Mouse (Mus musculus) A20 (cell line): ENCODE results near the gene Armh1.

Experiments used
- DNase-seq: peaks from one replicate; pipeline ENCODE4 v3.0.0-alpha.2; 2011; ENCODE audit warnings: low read depth, low spot score

The Armh1 gene

DNA sequence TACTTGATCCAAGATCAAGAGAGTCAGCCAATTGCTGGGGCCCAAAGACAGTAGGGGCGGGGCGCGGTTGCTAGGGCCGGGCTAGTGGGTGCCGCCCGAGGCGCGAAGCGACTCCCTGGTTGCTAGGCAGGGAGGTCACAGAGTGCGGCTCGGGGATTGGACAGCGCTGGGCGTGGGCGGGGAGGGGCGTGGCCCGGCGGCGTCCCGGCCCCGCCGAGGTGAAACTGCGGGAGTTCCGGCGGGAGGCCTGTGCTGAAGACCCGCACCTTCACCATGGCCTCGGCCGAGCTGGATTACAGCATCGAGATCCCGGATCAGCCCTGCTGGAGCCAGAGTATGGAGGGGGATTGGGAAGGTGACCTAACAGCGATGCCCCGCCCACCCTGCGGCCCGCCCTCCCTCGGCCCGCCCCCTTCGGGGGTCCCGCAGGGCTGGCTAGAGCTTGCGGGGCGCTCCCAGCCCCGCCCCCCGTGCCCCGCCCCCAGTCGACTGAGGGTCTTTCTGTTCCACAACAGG is at the start of gene Armh1, which contains the start of gene Tmem53:
Armh1 (minus strand) TSS at position 325 of the 516 bp plus-strand sequence.
Tmem53 (plus strand) TSS at position 151 of the 516 bp plus-strand sequence.
- DNase-seq = peak; percentile 93

DNA sequence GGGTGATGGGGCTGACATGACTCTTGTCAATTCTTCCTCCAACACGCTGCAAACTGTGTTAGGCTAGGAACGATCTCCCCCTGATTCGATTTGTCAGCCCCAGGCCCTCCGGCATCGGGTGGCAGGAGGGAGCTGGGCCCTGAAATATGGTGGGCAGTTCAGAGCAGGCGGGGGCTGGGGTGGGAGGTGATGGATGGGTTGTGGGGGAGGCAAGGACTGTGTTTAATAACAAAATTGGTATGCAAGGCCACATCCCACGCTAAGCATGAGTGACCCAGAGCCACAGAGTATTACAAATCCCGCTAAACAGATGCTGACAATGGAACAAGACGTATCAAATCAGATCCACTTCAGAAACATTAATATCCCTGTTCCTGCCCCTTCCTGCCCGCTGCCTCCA is 48.0 kb upstream of the Armh1 start:
- DNase-seq = no peak

DNA sequence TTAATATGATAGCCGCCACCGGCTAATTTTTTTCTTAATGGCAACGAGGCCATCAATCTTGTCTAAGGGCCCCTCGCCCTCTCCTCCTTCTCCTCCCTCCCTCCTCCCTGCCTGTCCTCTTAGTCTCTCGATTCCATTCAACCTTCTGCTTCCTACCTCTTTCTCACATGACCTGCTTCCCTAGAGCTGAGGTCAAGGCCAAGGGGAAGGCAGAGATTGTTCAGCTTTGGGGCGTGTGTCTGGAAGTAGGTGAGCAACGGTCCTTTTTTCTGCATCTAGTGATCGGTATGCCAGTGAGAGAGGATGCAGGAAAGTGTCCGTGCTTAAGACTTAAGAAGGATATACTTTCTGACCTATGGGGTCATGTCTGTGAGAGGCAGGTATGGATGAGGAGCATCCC is 45.9 kb upstream of the Armh1 start:
- no peak for DNase-seq

DNA sequence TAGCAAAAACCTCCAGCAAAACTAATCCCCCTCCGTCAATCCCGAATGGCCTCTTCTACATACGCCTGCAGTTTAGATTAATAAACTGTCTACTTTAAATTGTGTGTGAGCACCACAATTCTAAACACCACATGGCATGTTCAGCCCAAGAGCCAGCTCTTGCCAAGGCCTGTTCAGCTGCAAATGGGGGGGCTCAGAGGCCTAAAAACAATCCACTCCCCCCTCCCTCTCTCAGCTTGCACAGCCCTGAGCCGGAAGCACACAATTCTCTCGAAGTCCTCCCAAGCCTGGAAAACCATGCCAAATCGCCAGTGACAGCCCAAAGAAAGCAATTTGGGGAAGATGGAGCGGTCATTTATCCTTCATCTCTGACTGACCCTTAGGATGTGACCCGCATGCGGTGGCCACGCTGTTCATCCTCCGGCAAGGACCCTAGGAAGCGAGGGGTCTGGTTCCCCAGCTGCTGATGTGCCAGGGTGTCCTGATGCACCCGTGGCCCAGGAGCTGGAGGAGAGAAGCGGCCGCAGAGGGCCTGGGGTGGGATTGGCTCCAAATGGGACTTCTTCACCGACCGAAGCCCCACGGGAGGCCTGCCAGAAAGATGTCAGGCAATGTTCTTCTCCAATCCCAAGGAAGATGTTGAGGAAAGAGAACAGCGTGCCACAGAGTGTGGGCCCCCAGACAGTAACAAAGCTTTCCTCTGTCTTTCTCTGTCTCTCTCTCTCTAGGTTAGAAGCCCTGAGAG is 45.1 kb upstream of the Armh1 start:
- no peak for DNase-seq

DNA sequence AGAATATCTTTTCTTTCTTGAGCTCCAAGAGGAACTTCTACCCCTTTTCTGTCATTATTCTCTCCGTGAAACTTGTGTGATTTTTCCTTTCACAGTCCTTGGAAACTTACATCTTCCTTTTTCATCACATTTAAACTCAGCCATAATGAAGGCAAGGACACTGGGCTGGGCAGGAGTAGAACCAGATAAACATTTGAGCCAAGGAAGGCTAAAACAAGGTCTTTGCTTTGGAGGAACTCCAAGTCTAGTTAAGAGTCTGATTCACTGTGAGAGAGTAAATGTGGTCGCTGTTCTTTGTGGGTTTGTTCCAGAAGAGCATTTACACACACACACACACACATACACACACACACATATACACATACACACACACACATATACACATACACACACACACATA is 39.8 kb upstream of the Armh1 start:
- DNase-seq = no peak

DNA sequence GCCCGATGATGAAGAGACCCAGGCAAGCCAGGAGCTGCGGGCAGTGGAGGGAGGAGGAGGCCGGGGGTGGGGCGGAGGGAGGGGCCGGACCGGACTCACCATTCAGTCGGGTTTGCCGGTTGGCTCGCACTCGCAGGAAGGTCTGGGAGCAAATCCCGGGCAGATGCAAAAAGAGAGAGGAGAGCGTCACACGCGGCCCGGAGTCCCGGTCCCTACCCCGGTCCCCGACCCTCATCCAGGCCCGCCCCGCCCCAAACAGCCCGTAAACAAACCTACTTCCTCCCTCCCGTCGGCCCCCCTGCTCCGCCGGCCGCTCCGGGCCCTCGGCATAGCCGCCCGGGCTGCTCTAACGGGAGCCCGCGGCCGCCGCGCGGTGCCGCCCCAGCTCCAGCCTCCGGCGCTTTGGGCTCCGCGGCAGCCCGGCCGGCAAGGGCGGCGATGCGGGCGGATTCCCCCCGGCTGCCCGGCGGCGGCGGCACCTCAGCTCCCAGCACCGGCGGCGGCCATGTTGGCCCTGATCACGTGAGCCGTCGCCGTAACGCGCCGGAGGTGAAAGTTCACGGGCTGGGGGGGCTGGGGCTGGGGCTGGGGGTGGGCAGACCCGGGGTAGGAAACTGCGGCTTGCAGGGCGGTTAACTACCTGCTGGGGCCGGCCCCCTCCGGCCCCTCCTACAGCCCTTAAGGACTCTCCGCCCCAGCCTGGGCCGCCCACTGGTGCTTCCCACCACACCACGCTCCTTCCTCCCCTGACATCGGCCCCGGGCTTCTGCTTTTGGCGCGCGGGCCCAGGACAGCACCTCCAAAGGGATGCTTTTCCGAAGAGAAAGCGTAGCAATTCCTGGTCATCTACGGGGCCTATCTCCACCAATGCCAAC is 37.2 kb upstream of the Armh1 start:
- DNase-seq = peak; percentile 90

DNA sequence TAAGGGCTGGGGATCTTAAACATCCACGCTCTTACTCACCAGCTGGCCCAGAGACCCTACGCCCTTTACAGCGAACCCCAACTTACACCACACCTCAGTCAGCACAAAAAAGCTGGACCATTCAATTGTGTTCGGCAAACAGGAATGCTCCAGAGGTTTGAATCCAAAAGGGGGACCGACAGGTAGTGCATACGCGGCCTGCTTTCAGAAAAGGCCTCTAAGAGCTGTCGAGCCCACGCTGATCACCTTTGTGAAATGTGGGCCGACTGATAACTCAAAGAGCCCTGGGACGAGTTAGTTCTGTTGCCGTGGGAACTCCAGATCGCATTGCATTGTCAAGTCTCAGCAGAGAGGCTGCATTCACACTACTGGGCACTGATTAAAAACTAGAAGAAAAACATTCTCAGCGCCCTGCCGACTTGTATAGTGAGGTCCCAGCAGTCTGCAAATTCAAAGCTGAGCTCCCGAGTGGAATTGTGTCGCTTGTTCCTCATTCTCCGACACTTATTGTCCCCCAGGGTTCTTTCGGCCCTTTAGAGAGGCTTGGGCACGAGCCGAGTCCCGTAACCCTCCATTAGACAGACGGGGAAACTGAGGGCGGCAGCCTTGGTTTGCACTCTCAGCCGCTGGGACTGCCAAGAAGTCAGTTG is 36.5 kb upstream of the Armh1 start:
- DNase-seq = no peak

DNA sequence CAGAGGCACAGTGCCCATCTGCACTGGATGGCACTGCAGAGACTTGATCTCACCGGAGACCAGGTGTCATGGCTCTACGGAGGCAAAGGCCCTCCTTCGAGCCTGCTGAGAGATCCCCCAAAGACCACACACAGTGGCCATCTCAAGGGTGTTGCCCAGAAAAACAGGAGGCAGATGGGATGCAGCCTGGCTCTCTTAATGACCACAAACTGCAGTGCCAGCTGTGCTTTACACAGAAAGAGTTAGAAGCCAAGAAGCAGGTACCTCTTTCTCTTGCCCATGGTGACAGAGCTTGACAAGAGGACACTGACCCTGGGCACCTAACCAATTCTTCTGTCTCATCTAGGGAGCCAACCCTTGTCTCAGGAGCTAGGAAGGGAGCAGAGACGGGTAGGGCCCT is 32.4 kb upstream of the Armh1 start:
- DNase-seq = no peak

DNA sequence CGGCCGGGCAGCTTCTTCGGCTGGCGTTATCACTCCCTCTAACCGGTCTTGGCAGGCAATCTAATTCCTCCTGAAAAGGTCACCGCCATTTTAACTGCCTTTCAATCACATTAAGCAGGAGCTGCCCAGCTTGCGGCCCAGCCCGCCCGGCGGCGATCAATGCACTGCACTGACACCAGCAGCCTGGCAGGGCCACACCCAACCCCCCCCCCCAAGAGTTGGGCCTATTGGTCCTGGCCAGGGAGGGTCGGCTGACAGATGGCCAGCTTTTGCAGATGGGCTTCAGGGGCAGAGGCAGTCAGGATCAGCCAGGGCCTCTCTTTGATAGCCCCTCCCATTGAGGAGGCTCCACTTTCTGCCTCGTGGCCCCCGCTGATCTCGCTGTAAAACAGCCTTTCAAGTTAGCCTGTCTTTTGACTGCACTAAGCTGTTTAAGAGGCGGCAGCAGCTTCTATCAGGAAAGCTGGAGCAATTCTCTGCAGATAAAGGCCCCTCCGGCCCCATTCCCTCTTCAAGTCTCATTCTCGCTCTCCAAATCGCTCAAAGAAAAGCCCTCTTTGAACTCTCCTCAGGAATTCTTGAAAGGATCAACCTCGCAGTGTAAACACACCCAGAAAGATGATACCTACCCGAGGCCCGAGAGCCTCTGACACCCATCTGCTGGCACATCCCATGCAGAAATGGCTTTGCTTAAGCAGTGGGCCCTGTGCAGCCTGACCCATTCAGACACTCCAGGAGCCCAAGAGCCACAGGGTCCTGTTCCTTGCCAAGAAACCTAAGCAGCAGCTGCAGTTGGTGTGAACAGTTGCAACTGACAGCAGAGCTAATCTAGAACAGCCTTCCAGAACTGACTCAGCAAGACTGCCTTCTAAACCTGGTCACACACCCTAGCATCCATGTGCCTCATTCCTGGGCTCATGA is 31.6 kb upstream of the Armh1 start:
- no peak for DNase-seq

DNA sequence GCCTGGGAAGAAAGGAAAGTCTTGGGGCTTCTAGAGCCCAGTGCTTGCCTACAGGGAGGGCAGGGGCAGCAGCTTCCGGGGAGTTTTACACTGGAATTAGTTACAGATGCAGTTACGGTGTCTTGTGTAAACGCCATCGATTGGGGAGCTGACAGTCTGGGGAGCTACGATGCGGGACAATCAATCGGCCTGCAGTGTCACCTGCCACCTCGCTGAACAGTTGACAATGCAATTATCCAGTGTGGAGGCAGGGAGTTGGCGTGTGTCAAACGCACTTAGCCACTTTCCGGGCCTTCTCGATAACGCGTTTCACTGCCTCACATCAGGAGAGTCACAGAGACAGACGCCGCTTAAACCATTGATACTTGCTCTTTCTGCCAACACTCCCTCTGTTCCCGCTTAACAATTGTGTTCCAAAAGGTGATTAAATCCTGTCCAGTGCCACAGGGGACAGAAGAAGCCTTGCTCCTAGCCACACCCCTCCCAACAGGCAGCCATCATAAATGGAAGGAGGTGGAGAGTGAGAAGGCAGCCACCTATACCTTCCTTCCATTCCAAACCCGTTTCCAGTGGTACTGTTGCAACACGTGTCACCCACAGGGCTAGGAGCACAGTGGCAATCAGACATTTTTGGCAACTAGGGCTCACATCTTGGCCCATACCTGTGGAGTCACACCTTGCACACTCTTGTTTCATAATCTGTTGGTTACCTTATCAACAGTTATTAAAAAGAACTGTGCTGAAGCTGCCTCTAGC is 29.3 kb upstream of the Armh1 start:
- no peak for DNase-seq

DNA sequence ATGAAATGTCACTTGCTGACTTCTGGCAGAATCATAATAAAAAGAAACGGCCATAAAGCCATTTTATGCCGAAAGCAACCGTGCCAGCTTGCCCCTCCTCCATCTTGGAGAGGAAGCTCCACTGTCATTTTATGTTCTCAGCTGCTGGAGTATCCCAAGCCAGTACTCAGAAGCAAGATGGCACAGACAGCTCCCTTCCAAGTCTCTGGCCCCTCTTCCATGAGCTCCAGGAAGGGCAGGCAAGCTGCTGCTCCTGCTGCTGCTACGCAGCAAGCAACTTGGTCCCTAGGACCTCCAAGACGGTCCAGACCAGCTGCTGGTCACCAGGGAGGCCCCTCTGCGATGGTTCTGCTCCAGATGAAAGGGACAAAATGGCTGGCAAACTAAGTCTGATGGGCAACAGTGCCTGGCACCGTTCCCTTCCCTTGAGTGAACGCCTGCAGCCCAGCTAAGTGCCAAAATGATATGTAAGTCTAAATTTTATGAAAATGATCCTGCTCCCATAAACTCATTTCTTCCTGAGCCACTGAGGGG is 28.5 kb upstream of the Armh1 start:
- no peak for DNase-seq

DNA sequence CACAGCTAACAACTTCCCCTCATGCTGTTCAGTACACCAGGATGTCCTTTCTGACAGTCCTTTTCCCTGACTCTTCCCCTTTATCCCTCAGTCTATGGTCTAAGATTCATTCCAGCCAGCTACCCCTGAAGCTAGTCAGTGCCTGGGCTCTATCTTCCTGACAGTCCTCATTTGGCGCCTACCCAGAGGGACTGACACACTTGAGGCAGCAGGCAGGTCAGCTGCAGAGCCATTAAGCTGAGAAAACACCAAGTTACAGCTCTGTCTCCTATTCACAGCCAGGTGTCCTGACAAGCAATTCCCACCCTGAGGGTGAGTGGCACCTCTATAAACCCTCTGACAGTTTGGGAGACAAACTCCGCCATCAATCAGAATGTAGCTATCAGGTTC is 27.3 kb upstream of the Armh1 start:
- DNase-seq = no peak

DNA sequence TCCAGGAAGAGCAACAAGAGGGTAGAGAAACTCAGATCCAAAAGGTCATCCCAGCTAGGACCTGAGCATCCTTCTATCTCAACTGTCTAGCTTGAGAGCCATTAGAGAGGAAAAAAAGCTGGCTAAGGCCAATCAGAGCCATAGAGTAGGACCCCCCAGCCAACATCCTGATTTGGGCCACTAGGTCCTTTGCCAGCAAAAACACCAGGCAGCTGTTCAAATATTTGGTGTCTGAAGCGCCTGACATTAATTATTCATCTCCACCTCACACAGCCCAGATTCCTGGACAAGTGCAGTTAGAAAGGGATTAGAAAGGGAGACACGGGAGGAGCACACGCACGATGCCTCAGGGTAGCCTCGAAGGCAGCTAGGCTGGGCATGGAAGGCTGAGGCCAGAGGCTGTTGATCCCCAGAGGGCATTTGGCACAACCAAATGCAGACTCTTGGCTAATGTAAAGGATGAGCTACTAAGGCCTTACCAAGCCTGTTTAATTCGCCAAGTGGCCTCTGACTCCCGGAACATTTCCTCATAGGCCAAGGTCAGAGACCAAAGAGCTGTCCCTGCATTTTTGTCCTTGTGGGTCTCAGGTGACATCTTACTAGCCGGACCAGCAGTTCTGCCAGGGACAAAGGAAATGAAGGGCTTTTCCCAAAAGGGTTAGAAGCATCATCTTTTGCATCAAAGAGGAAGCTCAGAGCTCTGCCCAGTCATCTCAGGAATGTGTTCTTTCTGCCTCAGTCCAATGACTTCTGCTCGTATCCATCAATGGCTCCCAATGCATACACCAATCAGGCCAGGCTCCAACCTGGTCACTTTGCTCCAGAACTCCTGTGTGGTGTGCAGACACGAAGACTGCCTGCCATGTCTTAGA is 26.7 kb upstream of the Armh1 start:
- no peak for DNase-seq

DNA sequence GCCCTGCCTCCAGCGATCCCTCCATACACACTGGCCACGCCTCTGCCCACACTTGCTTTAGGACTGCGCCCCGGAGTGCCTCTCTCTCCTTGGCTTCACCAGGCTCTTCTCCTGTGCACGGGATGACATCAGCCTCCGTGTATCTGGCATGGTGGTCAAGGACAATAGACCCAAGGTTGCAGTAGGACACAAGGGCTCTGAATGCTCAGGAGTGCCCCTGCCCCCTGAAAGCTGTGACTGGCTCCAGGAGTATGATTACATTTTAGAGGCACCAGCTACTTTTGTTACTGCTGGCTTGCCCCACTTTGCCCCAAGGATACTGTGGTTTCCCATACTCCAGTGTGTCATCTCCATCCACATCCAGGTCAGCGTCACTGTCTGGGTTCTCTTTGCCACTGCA is 25.8 kb upstream of the Armh1 start:
- DNase-seq = no peak

DNA sequence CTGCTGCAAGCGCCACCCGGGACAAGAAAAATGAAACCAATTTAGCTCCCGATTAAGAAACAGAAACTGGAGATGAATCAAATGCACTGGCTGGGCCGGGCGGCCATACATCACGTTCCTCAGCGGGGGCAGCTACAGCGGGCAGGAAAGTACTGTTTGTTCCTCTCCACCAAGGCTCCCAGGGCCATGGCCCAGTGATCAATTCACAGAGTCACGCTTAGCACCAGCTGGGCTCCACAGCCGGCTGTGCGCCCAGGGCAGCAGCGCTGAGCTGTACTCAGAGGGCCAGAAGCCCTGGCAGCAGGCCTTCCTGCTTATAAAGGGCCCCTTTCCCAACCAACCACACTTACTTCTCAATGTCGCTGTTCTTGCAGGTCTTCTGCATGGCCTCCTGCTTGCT is 25.1 kb upstream of the Armh1 start:
- no peak for DNase-seq

DNA sequence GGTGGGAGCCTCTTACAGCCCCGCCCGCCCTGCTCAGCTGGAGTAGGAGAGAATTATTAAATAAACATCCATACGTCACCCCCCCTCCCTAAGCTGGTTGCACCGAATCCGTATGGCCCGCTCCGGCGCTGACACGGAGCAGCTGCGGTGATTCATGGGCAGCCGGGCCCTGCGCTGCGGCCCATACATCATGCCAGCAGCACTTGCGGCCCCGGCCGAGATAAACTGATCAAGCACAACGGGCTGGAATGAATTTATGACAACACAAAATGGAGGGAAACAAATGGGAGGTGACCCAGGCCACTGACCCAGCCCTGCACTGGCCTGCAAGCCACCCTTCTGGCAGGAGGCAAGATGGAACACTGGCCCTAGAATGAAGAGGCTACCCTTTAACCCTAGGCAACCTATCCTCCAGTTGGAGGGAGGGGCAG is 24.4 kb upstream of the Armh1 start:
- no peak for DNase-seq

DNA sequence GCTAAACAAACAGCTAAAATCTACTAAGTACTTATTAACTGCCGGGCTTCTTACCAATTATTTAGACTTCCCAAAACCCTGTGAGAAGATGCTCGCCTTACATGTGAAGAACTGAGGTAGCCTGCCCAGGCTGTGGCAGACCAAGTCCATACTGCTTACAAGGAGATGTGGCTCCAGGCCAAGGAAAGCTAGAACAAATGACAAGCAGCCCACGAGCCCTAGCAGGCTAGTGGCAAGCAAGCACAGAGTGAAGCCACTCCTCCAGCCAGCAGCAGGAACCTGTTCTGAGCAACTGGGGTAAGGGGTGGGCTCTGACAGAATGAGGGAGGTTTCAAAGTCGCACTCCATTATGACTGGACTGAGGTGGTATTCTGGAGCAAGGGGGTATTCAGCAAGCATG is 22.8 kb upstream of the Armh1 start:
- DNase-seq = no peak

DNA sequence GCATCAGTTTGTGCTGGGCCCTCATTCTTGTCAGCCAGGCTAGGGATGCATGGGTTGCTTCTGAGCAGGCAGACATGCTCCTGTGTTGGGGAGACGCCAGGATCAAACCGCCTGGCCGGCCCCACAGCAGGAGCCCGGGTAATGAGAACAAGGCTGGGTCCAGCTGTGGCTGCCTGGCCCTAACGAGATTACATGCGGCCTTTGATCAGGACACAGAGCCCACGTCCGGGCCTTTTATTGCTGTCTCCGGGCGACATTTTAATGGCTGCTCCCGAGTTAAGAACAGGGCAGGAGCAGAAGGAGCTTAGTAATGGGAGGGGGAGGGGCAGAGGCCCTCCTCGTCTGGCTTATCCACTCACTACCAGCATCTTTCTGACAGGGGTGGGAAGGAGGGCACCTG is 20.5 kb upstream of the Armh1 start:
- no peak for DNase-seq

DNA sequence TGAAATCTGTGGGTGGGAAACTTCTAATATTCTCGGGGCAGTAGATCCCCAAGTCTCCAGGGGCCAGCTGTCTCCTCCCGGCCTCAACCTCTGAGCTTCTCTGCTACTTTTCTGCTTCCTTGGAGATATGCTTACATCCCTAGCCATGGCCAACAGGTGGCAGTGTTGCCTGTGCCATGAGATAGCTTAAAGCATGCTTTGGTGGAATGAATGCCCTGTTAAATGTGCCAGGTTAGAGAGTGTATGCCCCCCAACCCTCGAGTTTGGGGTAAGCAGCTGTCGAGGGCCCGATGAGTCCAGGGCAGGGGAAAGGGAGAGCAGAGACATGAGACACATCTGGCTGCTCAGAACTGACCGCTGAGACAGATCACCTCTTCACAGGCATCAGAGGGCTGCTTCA is 18.4 kb upstream of the Armh1 start:
- DNase-seq = peak; percentile 74
